Mouse (Mus musculus) megakaryocyte progenitor cell, adult 5-6 weeks (primary cell): Measurements from ENCODE around the gene Nans. TPM values are rescaled to one million over a fixed set of nuclear protein-coding genes. Genes with fewer than 3 reads are reported as not detected.
A peak's percentile ranks its signal among the peaks of the same experiment; 100 is the strongest.

Experiments used
- ATAC-seq: replicated peaks from 2 replicates; pipeline ENCODE4 v1.8.0; 2016; ENCODE audit warnings: mild to moderate bottlenecking, moderate TSS enrichment, inconsistent platforms; ENCODE audit not compliant: poor library complexity
- total RNA-seq, 2 experiments: library from RNA; stranded (forward) in 1 of 2; stranded (reverse) in 1 of 2; fragments of 157-497, 149-512 nt in 1 of 2; fragments of 200-1000 nt in 1 of 2; gene quantifications; 2 replicates each; pipeline versions ENCODE4 v1.2.3 to v1.2.4; 2015 to 2017

The Nans gene
- total RNA-seq (2015) (71.5 and 73.9 TPM in 2 replicates), total RNA-seq (2017) (83.3 and 84.5 TPM in 2 replicates)

DNA sequence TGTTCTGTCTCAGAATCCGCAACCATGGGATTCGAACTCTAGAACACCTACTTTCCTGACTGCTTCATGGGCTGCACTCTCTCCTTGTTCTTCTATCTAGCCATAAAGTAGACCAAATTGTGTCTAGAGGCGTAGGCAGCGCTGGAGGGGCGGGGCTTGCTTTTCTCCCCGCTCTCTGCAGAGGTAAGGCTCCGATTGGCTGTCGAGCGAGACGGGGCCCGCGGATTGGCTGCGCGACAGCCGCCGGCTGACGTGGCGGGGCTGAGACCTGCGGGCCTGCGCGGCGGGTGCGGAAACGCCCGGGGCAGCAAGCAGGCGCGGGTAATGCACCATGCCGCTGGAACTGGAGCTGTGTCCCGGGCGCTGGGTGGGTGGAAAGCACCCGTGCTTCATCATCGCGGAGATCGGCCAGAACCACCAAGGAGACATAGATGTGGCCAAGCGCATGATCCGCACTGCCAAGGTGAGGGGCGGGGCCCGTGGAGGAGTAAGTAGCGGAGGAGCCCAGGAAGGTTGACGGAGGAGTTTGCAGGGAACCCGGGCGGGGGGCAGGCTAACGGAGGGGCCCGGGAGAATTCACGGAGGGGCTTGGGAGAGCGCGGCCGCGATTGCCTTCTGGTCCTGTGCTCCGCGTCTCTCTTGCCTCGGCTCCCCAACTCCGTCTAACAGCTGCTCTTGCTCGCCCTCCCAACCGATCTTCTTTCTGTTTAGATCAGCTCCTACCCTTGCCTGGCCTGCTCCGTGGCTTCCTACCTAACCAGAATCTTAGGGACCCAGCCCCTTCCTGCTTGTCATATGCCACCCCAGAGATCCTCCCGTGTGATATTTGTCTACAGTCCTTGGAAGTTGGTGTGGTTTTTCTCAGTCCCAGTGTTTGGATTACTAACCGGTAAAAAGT, at the start of gene Nans:
TSS of gene Nans (plus strand) at position 221 of the 898 bp plus-strand sequence.
- ATAC-seq = peak; percentile 92

GRCm38 (mm10) chr4:46442501-46442900, 46.5 kb upstream of the Nans start:
- ATAC-seq = peak; percentile 91

DNA sequence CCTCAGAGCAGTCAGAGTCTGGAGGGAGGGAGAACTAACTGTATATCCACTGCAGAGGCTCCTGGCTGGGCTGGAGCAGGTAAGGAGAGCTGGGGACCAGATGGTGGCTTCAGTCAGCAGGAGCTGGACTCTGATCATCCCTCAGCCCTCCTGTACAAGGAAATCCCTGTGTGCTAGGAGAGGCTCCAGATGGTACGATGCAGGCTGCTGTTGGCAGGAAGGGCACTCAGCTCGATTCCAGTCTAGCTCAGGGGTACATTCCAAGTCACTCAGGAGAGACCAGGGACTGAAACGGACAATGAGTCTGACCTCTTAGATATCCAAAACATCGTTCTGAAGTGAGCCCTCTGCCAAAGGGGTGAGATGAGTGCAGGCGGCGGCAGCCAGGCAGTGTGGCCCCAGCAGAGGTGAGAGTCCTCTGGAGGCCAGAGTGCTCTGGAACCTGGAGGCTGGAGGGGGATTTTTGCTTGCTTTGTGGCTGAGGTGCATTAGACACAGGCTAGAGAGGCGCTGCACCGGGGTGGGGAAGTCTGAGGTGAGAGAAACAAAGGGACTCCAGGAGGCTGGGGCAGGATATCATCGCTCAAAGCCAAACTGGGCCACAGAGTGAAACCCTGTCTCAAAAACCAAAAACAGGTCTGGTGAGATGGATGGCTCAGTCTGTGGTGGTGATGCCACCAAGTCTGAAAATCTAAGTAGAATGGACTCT, 43.7 kb upstream of the Nans start:
- no peak for ATAC-seq

- peak; percentile 21 for ATAC-seq
Observed at GRCm38 (mm10) chr4:46447461-46447860, 41.6 kb upstream of the Nans start.

GRCm38 (mm10) chr4:46448886-46449285, 40.2 kb upstream of the Nans start:
- ATAC-seq = no peak

- no peak for ATAC-seq
Observed at GRCm38 (mm10) chr4:46450020-46450518, 39.0 kb upstream of the Nans start.

DNA sequence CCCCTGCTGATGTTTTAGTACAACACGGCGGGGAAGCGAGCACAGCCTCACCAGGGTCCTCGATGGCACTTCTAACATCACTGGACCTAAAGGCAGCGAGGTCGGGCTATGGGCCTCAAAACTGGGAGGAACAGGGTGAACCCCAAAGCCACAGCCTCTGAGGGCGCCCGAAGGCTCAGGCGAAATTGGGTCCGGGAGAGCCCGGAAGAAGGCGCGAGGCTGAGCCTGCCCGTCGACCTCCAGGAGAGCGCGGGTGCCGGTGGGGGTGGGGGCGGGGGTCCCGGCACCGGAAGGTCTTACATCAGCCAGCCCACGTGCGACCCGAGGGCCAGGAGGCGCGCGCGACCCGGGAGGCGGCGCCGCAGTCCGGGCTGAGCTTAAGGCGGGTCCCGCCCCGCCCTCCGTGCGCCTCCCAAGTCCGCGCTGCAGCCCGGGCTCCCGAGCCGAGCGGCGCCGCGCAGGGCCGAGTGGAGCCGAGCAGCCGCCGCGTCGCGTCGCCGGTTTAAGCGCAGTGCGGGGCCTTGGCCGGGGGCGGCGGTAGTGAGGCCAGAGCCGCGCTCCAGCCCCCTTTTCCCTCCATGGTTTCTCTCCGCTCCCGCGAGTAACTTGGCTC, 38.4 kb upstream of the Nans start, which contains the start of gene Anp32b:
TSS of gene Anp32b (plus strand) at position 384 of the 613 bp plus-strand sequence.
- peak; percentile 56 for ATAC-seq

DNA sequence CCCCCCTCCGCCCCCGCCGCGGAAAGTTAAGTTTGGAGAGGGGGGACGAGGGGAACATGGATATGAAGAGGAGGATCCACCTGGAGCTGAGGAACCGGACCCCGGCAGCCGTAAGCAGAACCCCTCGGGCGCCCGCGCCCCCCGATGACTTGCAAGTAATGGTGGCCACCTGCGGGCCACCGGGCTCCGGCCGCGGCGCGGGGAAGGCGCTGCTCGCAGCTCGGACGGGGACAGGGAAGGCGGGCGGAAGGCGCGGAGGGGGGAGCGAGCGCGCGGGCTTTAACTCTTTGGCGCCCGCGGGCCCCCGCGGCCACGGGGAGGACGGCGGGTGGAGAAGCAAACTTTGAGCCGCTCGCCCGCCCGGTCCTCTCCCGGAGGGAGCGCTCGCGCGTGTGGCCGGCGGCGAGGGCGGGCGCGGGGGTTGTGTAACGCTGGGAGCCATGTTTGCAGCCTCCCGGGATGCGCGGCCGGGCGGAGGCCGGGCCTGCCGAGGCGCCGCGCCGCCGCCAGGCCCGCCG, 37.7 kb upstream of the Nans start:
- no peak for ATAC-seq

GRCm38 (mm10) chr4:46451758-46452480, 37.1 kb upstream of the Nans start:
- ATAC-seq = peak; percentile 2; the same call in 1 of the 2 replicates

GRCm38 (mm10) chr4:46452481-46452850, 36.6 kb upstream of the Nans start:
- ATAC-seq = peak; percentile 43

DNA sequence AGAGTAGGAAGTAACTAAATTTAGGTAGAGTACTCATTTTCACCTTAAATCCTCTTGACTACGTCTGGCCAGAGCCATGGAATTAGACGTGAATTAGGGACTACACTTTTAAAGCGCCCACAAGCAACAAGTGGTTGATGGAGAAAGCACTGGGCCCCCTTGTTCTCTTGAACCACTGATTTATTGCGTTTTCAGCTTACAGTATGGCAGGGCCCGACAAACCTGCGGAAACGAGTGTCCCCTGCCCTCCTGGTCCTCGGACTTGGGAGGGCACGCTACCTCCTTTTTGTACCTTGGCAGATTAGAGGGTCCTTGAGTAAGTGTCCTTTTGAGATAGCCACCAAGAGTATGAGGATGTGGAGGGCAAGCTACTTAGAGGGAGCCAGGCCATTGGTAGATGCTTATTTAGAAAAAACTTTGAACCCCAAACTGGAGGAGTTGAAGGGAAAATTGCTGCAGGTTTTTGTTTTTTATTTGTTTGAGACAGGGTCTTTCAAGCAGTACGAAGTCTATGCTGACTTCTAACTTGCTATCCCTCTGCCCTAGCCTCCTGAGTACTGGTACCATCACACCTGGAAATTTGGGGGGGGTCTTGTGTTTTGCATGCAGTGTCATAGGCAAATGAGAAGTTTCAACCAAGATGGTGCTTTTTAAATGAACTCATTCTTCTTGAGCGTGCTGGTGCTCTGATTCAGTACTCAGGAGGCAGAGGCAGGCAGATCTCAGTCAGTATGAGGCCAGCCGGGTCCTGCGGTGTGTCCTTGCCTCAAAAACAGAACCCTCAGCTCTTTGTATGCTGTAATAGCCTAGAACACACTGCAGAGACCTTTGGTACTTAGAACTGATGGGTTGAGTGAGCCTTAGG, 36.0 kb upstream of the Nans start:
- no peak for ATAC-seq

DNA sequence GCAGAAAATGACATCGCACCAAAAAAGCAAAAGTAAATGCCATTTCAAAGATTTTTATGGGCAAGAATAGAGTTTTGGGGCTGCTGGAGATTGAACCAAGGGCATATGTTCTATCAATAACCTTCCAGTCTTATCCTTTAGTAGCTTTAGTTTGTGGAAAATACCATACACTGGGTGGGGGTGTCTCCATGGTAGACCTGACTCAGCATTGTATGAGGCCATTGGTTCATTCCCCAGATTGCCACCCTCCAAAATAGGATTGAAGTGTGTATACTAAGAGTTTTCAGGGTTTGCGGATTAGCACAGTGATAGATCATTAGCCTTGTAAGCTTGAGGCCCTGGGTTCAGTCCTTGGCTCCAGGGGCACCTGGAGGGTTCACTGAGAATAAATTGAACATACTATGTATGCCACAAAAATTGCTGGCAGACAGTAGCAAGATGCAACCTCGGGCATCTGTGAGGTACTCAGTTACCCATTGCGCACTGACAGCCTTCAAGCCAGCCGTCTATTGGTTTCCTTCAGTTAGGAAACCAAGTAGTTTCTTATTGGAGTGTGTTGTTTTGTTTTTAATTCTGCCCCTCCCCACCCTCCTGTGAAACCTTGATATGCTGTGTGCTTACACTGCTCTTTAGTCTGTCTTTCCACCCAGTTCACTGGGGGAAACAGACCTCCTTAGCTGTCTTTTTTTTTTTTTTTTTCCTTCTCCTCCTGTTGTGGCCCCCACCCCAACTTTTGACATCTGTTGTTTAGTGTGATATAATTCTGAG, 34.8 kb upstream of the Nans start:
- peak; percentile 8 for ATAC-seq

DNA sequence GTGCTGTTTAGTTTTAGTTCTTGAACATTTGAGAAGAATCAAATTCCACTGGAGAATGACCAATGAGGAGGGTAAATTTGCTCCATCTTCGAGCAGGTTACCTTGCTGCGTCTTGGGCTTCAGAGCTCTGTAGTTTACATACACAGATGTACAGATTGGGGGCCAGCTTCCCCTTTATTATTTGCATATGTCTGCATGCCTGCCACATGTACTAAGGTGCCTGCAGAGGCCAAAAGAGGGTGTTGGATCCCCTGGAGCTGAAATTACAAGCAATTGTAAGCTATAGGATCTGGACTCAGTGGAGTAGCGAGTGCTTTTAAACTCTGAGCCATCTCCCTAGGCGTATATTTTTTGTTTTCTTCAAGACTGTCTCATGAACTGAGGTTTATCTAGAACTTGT, 32.3 kb upstream of the Nans start:
- no peak for ATAC-seq

DNA sequence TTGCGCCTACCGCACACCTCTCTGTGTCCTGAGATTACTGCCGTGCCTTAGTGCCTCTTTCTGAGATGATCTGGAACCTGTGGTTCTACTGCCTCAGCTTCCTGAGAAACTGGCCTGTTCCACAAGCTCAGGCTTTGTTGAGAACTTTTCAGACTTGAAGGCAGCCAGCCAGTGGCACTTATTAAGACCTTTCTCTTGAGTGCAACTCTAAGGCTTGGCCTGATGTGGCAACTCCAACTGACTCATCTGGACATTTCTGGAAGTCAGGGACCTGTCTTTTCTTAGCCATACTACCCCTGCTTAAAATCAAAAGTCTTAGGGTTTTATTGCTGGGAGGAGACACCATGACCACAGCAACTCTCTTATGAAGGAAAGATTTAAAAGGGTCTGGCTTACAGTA, 31.9 kb upstream of the Nans start:
- ATAC-seq = no peak

GRCm38 (mm10) chr4:46458411-46458810, 30.6 kb upstream of the Nans start:
- ATAC-seq = no peak

- ATAC-seq = peak; percentile 90
Observed at GRCm38 (mm10) chr4:46463130-46463830, 25.8 kb upstream of the Nans start.

- ATAC-seq = no peak
Observed at GRCm38 (mm10) chr4:46465740-46466139, 23.3 kb upstream of the Nans start.

DNA sequence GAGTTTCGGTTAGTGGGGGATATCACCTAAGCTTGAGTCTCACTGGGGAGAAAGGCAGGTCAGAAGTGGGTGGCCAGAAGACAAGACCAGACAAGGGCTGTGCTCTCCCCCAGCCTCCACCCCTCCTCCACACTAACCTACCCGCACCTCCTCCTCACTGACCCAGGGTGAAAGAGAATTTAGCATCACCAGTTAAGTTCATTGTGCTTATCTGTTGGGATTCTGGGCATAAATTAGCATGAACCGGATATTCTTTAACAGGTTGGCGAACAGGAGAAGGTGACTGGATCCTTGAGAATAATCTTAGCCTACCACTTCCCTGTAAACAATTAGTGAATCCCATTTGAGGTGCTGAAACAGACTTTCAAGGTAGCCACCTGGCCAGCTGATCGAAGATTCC, 13.9 kb upstream of the Nans start:
- no peak for ATAC-seq
